ENCODE assay signal across 8 mouse cellular contexts in genomic region chr2:19657881-19658589, GRCm38 (mm10). TPM values are rescaled to one million over a fixed set of nuclear protein-coding genes. Genes with fewer than 3 reads are reported as not detected.
DNase-seq lines count a peak whose midpoint lies in the region; ATAC-seq and TF ChIP-seq lines count a peak whose summit lies in the region.

No protein-coding gene starts in this region.

- no peaks in the 10 kb centered on the region for H3K79me2 ChIP-seq in CH12.LX (replicated peaks; ENCODE audit: control insufficient read depth, extremely low read depth, insufficient read depth, poor library complexity, severe bottlenecking)

- no peak overlapping the region for H3K9ac ChIP-seq in CH12.LX (ENCODE audit: insufficient read depth, low read depth)
- H3K9ac ChIP-seq in forebrain, postnatal 0 days, result peak overlapping the region; percentile 80
- peak overlapping the region; percentile 70 for H3K9ac ChIP-seq in hindbrain, embryonic 11.5 days (ENCODE audit: low read depth, low read length)

- TF ChIP-seq EP300 in CH12.LX (IDR thresholded peaks at IDR 0.05; ENCODE audit: low read length), result no peak

- peak; percentile 26 for DNase-seq in CH12.LX (ENCODE audit: extremely low read depth)
- DNase-seq in forebrain, postnatal 0 days, result peak; percentile 65
- peak; percentile 72 for DNase-seq in hindbrain, embryonic 11.5 days (ENCODE audit: low spot score)
- peak; percentile 35 to 55 for DNase-seq in layer of hippocampus, postnatal 14 days (ENCODE audit: low spot score in 2 of 2)
- DNase-seq in lung, postnatal 10 days, result peak; percentile 56
- DNase-seq in ovary, postnatal 36 days (ENCODE audit: low spot score), result peak; percentile 64
- peak; percentile 69 to 74 for DNase-seq in thymus, postnatal 10 days (ENCODE audit: low spot score in 2 of 2)

- H3K4me2 ChIP-seq in CH12.LX (ENCODE audit: insufficient read depth, low read depth, poor library complexity, severe bottlenecking), result peak overlapping the region; percentile 14; the same call in 1 of the 2 replicates
- H3K4me2 ChIP-seq in forebrain, postnatal 0 days (ENCODE audit: low read depth), result peak overlapping the region; percentile 79
- peak overlapping the region; percentile 85 for H3K4me2 ChIP-seq in hindbrain, embryonic 11.5 days (replicated peaks; ENCODE audit: low read depth, low read length)

- under 1% methylated on average over 108 of the region's 108 CpGs for WGBS in bone marrow, adult 2 months
- 1% methylated on average over 78 of the region's 108 CpGs for WGBS in forebrain, postnatal 0 days
- WGBS in hindbrain, embryonic 11.5 days, result under 1% methylated on average over 88 of the region's 108 CpGs

- peaks cover 2% of the 10 kb centered on the region for H3K27me3 ChIP-seq in CH12.LX (replicated peaks)
- no peaks in the 10 kb centered on the region for H3K27me3 ChIP-seq in forebrain, postnatal 0 days (ENCODE audit: insufficient read depth, low read length)
- H3K27me3 ChIP-seq in hindbrain, embryonic 11.5 days (ENCODE audit: control insufficient read depth, insufficient read depth, low read length), result peaks cover 16% of the 10 kb centered on the region; the same call in 1 of the 2 replicates

- H3K36me3 ChIP-seq in CH12.LX (replicated peaks in 1 of 2; ENCODE audit: control insufficient read depth in 1 of 2, insufficient read depth in 1 of 2, low read length in 1 of 2), result no peaks in the 10 kb centered on the region
- no peaks in the 10 kb centered on the region for H3K36me3 ChIP-seq in forebrain, postnatal 0 days (ENCODE audit: insufficient read depth)
- H3K36me3 ChIP-seq in hindbrain, embryonic 11.5 days (ENCODE audit: control insufficient read depth, insufficient read depth, low read length), result no peaks in the 10 kb centered on the region

- no peak for TF ChIP-seq POLR2A in CH12.LX (IDR thresholded peaks at IDR 0.05; ENCODE audit: low read depth, low read length)
- peak; percentile 36; the same call in 1 of the 2 replicates for TF ChIP-seq POLR2A in bone marrow, adult 2 months (IDR thresholded peaks at IDR 0.05; ENCODE audit: borderline replicate concordance, control insufficient read depth, low read depth, low read length)

- no peak for TF ChIP-seq CTCF in CH12.LX (conservative IDR thresholded peaks at IDR 0.05 in 1 of 2, IDR thresholded peaks at IDR 0.05 in 1 of 2; ENCODE audit: low read depth in 2 of 2, low read length in 2 of 2)
- peak; percentile 44; the same call in 1 of the 2 replicates for TF ChIP-seq CTCF in bone marrow, adult 2 months (IDR thresholded peaks at IDR 0.05; ENCODE audit: control insufficient read depth, insufficient read depth, low read length)
- peak; percentile 32 for TF ChIP-seq CTCF in forebrain, postnatal 0 days (IDR thresholded peaks at IDR 0.05; ENCODE audit: low read depth)

- peak; percentile 86 for ATAC-seq in forebrain, postnatal 0 days
- peak; percentile 92 for ATAC-seq in hindbrain, embryonic 11.5 days (ENCODE audit: low FRiP score)

- in situ Hi-C loops in CH12.LX (cut with MboI; ENCODE audit: low pct_ligation_motif_present, low pct_unique_long_range_greater_than_20kb, low sequenced_read_pairs), result no loop called here

- dilution Hi-C loops in CH12.LX (cut with MboI; ENCODE audit: extremely low pct_ligation_motif_present, extremely low pct_unique_long_range_greater_than_20kb, low sequenced_read_pairs), result no loop called here

- peaks cover 0 to 11% of the 10 kb centered on the region in 2 experiments; a peak in 2 of 4 replicates for H3K4me1 ChIP-seq in CH12.LX (ENCODE audit: control insufficient read depth in 1 of 2, insufficient read depth in 2 of 2)
- H3K4me1 ChIP-seq in bone marrow, adult 2 months (ENCODE audit: control insufficient read depth, insufficient read depth, low read length), result no peaks in the 10 kb centered on the region; the same call in 1 of the 2 replicates
- H3K4me1 ChIP-seq in forebrain, postnatal 0 days (ENCODE audit: insufficient read depth), result no peaks in the 10 kb centered on the region
- H3K4me1 ChIP-seq in hindbrain, embryonic 11.5 days (replicated peaks; ENCODE audit: control insufficient read depth, insufficient read depth, low read length), result no peaks in the 10 kb centered on the region

- no peak; the same call in 1 of the 2 replicates for TF ChIP-seq RAD21 in CH12.LX (IDR thresholded peaks at IDR 0.05; ENCODE audit: low read depth, low read length)

- H3K27ac ChIP-seq in CH12.LX (ENCODE audit: insufficient read depth, low read depth), result no peak overlapping the region
- H3K27ac ChIP-seq in bone marrow, adult 2 months (ENCODE audit: control insufficient read depth, insufficient read depth, low read depth, low read length, poor library complexity), result peak overlapping the region; percentile 99
- peak overlapping the region; percentile 87 for H3K27ac ChIP-seq in forebrain, postnatal 0 days (ENCODE audit: low read depth, low read length)
- peak overlapping the region; percentile 67 for H3K27ac ChIP-seq in hindbrain, embryonic 11.5 days (ENCODE audit: low read depth, low read length)

- no peaks in the 10 kb centered on the region for H3K9me3 ChIP-seq in CH12.LX (replicated peaks; ENCODE audit: low read length)
- H3K9me3 ChIP-seq in forebrain, postnatal 0 days (ENCODE audit: low read length), result no peaks in the 10 kb centered on the region
- no peaks in the 10 kb centered on the region for H3K9me3 ChIP-seq in hindbrain, embryonic 11.5 days (ENCODE audit: control insufficient read depth, low read length)

- peak overlapping the region; percentile 10 to 66 (median 46) for H3K4me3 ChIP-seq in CH12.LX (replicated peaks in 1 of 3; ENCODE audit: low read depth in 2 of 3, low read length in 2 of 3, poor library complexity in 1 of 3)
- H3K4me3 ChIP-seq in bone marrow, adult 2 months (replicated peaks; ENCODE audit: control insufficient read depth, low read depth, low read length), result peak overlapping the region; percentile 89
- H3K4me3 ChIP-seq in forebrain, postnatal 0 days (ENCODE audit: low read depth, low read length), result peak overlapping the region; percentile 82
- H3K4me3 ChIP-seq in hindbrain, embryonic 11.5 days (ENCODE audit: low read depth, low read length), result peak overlapping the region; percentile 76

TF ChIP-seq in CH12.LX, 34 proteins besides CTCF, POLR2A, EP300 and RAD21:
- peak; percentile 3; the same call in 1 of the 2 replicates for TF ChIP-seq SIN3A (IDR thresholded peaks at IDR 0.05; ENCODE audit: low read length)
- TF ChIP-seq BHLHE40 (IDR thresholded peaks at IDR 0.05; ENCODE audit: low read depth, low read length), result no peak
- no peak for TF ChIP-seq POLR2AphosphoS2 (IDR thresholded peaks at IDR 0.05; ENCODE audit: low read depth, low read length)
- no peak for TF ChIP-seq MEF2A (IDR thresholded peaks at IDR 0.05; ENCODE audit: borderline replicate concordance, low read depth, low read length)

RNA-seq across cellular contexts. Expression of gene Otud1, which starts 0.5 kb away (rescaled TPM):
- total RNA-seq in CH12.LX (2012; rRNA removed) (0.13 and 0.29 TPM in 2 replicates), CH12.LX (2014; rRNA removed) (1.3 and 1.4 TPM in 2 replicates)
- polyA plus RNA-seq in CH12.LX (2012; ENCODE audit: insufficient read length, low read depth), result 1.5 and 1.6 TPM in 2 replicates
- polyA plus RNA-seq in bone marrow, adult 2 months (2011; ENCODE audit: insufficient read depth, insufficient read length, low replicate concordance, missing spikeins), result 2.6 TPM in 2 replicates
- total RNA-seq in forebrain, postnatal 0 days (2014; rRNA removed), result 7.4 and 10.3 TPM in 2 replicates
- polyA plus RNA-seq in forebrain, postnatal 0 days (2015; fragmentation: Nextera tagmentation; extraction: Ambion mirVana), result 3.6 TPM in 2 replicates
- 1.3 and 1.4 TPM in 2 replicates for polyA plus RNA-seq in hindbrain, embryonic 11.5 days (2014; fragmentation: Nextera tagmentation; extraction: Ambion mirVana)
- 1 to 10 TPM; 7.8 to 9.1 TPM for total RNA-seq in layer of hippocampus, postnatal 14 days (2021)

Comparison
In these comparisons a context has a peak if more than half of its experiments do, and no peak if none do; other contexts are left out.
1. H3K4me2 ChIP-seq: peak in every context shown above with its lines; median percentile 85 in hindbrain, embryonic 11.5 days; 79 in forebrain, postnatal 0 days; 14 in CH12.LX.
2. CTCF ChIP-seq: peak in bone marrow, adult 2 months (single experiment) and forebrain, postnatal 0 days (single experiment); none in CH12.LX (0 of 2).
3. Peak in every context shown above with its lines, with median percentiles within 50 percentile points of each other: DNase-seq and H3K4me3 ChIP-seq.